Mouse (Mus musculus): ENCODE measurements around the gene Psmc3.
"Not testable (repeated sequence)": the region's sequence is repeated elsewhere in the genome, so short reads cannot be mapped to it uniquely, and the experiment has no call there.

Gene Psmc3

DNA sequence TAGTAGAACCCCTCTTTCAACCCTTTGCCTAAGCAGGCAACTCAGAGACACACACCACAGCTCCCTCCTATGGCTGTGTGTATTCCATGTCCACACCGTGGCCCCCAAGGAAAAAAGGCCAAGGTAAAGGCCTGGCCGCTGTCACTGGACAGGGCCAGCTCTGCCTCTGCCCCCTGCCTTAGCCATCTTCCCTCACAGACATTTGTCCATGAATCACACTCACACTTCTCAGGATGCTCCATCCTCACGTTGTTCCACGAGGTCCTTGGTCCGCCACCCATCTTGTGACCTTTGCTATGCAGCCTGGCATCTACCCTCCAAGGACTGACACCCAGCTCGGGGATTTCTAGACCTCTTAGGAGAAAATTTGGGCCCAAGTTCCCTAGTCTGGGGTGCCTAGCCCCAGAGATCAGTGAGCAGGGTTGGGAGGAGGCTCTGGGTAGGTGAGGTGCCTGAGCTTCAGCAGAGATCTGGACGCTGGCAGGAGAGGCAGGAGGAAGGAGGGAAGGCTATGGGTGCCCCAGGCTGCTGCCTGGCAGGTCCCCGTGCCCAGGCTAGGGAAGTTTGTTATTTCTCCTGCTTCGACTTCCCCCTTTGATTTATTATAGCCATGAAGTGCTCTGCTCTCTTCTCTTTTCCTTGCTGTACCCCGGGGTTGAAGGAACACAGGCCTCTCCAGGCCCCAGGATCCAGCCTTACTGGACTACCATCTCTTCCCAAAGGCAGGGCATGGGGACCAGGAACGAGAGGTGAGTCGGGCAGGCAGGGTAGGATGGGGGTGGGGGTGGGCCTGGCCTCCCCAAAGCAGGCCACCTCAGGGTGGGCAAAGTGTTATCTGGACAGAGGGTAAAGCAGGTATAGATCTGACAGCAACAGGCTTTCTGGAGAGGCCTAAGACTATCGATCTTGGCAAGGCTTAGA lies 28.2 kb downstream of the Psmc3 start, which contains the start of gene Spi1:
Gene Spi1, plus strand, starts transcription at position 616 of the 921 bp plus-strand sequence.
- no peak for DNase-seq (ENCODE audit: inconsistent ontology term)

- DNase-seq (ENCODE audit: inconsistent ontology term) = no peak
Observed at GRCm38 (mm10) chr2:91082844-91083243, 29.0 kb downstream of the Psmc3 start.

- no peak for DNase-seq (ENCODE audit: inconsistent ontology term)
Observed at GRCm38 (mm10) chr2:91083366-91083940, 29.6 kb downstream of the Psmc3 start.

- DNase-seq (ENCODE audit: inconsistent ontology term) = no peak
Observed at GRCm38 (mm10) chr2:91084179-91084820, 30.5 kb downstream of the Psmc3 start.

- no peak for DNase-seq (ENCODE audit: inconsistent ontology term)
Observed at GRCm38 (mm10) chr2:91085494-91086391, 31.9 kb downstream of the Psmc3 start.

DNA sequence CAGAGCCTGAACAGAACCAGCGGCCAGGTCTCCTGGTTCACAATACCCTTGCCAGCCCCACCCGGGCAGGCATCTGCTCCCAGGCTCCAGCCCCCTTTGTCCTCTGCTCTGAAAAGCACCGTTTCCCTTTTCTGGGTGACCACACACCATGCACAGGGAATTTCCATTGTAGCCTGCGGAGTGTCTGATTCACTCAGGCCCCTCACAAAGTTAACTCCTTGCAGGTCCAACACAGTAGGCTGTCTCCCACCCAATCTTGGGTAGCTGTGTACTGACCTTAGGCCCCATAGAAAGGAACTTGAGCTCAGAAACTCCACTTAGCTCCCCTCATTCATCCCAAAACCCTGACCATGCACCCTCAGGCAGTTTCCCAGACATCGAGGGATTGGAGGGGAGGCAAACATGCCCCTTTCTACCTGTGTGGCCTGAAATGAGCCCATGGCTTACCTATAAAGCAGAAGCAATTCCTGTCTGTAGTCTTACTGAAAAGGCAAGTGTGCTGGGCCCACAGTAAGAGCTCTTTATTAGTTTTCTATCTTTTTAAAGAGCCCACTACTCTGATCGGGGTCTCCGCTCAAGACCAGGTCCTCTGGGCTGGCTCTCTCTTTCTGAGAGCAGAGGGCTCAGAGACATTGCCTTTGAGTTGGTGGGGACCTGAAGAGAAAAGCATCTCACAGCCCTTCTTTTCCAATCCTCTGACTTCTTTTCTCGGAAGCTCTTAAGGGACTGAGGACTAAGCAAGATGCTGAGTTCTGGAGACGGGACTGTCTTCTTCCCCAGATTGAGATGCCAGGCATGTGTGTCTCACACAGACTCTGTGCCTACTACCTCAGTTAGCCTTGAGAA lies 32.8 kb downstream of the Psmc3 start:
- no peak for DNase-seq (ENCODE audit: inconsistent ontology term)

DNA sequence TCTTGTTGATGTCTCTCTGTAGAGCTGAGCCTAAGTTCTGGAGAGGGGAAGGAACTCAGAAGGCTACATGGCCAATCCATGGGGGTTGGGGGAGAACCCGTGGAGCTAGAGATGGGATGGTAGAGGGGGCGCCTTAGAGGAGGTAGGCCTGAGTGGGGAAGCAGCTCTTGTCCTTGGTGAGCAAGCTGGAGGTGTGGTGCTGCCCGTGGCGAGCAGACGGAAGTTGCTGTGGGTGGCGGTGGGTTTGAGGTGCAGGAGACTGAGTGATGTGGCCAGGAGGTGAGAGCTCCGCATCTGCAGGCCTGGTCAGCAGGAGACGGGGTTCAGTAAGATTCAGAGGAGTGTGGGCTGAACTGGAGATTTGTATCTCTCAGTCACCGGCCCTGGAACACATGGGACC lies 33.6 kb downstream of the Psmc3 start:
- DNase-seq (ENCODE audit: inconsistent ontology term) = no peak

- DNase-seq (ENCODE audit: inconsistent ontology term) = no peak
Observed at GRCm38 (mm10) chr2:91088987-91089386, 35.2 kb downstream of the Psmc3 start.

GRCm38 (mm10) chr2:91090208-91090607 lies 36.4 kb downstream of the Psmc3 start:
- DNase-seq (ENCODE audit: inconsistent ontology term) = no peak

GRCm38 (mm10) chr2:91090827-91091226 lies 37.0 kb downstream of the Psmc3 start:
- DNase-seq (ENCODE audit: inconsistent ontology term) = no peak

- DNase-seq (ENCODE audit: inconsistent ontology term) = no peak
Observed at GRCm38 (mm10) chr2:91096524-91096923, 42.7 kb downstream of the Psmc3 start.

DNA sequence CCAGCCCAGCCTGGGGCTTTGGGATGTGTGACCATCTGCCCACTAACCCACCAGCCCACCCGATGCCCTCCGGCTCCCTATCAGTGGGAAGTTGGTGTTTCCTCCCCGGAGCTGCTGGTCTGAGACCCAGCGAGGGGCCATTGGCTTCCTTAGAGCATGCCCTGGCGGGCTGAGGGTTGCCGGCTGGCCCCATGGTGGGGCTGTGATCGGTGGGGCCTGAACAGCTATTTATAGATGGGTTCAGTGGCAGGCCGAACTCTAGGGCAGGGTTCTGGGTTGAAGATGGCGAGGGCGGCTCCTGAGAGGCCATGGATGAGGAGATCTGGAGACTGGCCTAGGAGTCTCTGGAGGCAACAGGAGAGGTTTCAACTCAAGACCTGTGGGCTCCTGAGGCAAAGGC lies 43.2 kb downstream of the Psmc3 start:
- DNase-seq (ENCODE audit: inconsistent ontology term) = no peak

GRCm38 (mm10) chr2:91098156-91098555 lies 44.3 kb downstream of the Psmc3 start:
- no peak for DNase-seq (ENCODE audit: inconsistent ontology term)

- DNase-seq (ENCODE audit: inconsistent ontology term) = peak; percentile 92
Observed at GRCm38 (mm10) chr2:91101124-91101740, 47.4 kb downstream of the Psmc3 start.

DNA sequence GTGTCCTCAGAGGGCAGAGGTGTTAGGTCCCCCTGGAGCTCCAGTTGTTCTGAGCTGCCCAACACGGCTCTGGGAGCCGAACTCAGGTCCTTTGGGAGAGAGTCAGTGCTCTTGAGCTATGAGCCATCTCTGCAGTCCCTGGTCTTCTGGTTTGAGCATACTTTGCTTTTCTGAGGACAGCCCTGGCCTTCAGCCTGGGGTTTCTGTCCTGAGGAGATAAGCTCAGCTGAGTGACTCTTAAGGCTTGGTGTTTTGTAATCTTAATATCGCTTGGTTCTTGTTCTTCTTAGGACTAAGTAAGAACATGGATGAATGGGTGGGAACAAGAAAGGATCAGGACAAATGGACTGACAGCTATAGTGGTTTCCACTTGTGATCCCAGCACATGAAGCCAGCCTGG lies 54.3 kb downstream of the Psmc3 start:
- no peak for DNase-seq (ENCODE audit: inconsistent ontology term)

DNA sequence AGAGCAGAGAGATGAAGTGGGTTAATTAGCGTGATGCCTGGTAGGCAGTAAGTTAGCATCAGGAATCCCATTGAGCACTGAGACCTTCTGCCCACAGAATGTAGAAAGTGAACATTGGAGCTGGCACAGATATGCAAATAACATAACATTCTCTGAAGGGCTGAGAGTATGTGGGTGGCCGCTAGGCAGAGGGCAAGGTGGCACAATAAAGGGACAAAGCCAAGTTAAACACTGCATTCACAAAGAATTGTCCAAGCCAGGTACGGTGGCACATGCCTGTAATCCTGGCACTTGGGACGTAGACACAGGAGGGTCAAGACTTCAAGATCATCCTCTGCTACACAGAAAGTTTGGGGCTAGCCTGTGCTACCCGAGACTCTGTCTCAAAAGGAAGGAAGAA lies 55.4 kb downstream of the Psmc3 start:
- no peak for DNase-seq (ENCODE audit: inconsistent ontology term)

DNA sequence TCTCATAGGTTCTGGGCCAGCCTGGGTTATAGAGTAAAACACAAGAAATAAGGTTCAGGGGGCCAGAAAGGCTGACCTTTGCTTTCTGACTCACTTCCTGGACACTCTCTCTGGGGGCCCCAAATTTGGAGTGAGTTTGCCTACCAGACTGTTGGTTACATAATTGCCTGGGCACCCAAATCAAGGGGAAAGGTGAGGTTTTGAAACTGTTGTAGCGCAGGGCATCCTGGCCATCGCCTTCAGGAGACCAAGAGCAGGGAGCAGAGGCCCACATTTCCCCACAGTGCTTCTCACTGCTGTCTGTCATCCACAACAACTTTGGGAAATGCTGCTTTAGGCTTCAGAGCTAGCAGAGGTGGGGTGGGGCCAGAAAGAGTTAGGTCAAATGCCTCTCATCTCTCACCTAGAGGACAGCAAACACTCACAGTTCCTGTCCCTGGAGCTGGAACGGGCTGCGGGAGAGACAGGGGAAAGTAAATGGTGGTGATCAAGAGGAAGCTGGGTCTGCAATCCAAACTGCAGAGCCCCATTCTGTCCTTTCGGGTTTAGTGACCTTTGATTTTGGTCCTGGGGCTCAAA lies 56.1 kb downstream of the Psmc3 start:
- DNase-seq (ENCODE audit: inconsistent ontology term) = no peak

DNA sequence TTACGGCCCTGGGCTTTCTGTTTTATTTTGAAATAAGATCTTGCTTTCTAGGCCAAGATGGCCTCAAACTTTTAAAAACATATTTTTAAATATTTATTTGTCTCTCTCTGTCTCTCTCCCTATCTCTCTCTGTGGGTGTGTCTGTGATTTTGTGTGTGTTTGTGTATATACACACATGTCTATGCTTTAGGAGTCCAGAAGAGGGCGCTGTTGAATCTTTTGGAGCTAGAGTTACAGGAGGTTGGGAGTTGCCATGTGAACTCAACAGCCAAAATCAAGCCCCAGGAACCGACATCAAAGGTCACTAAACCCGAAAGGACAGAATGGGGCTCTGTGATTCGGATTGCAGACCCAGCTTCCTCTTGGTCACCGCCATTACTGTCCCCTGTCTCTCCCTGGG lies 56.6 kb downstream of the Psmc3 start:
- no peak for DNase-seq (ENCODE audit: inconsistent ontology term)

GRCm38 (mm10) chr2:91111832-91112231 lies 58.0 kb downstream of the Psmc3 start:
- not testable (repeated sequence) for DNase-seq (ENCODE audit: inconsistent ontology term)

GRCm38 (mm10) chr2:91112491-91112890 lies 58.7 kb downstream of the Psmc3 start:
- DNase-seq (ENCODE audit: inconsistent ontology term) = peak; percentile 27

All from Muller cell, postnatal 12 days (primary cell).